Mouse (Mus musculus) retina, postnatal 1 day (tissue): Measurements from ENCODE around the gene Lrrc42.
A peak's percentile ranks its signal among the peaks of the same experiment; 100 is the strongest.

Experiments
- DNase-seq: peaks from one replicate; pipeline ENCODE4 v3.0.0-alpha.2; 2012

The Lrrc42 gene

DNA sequence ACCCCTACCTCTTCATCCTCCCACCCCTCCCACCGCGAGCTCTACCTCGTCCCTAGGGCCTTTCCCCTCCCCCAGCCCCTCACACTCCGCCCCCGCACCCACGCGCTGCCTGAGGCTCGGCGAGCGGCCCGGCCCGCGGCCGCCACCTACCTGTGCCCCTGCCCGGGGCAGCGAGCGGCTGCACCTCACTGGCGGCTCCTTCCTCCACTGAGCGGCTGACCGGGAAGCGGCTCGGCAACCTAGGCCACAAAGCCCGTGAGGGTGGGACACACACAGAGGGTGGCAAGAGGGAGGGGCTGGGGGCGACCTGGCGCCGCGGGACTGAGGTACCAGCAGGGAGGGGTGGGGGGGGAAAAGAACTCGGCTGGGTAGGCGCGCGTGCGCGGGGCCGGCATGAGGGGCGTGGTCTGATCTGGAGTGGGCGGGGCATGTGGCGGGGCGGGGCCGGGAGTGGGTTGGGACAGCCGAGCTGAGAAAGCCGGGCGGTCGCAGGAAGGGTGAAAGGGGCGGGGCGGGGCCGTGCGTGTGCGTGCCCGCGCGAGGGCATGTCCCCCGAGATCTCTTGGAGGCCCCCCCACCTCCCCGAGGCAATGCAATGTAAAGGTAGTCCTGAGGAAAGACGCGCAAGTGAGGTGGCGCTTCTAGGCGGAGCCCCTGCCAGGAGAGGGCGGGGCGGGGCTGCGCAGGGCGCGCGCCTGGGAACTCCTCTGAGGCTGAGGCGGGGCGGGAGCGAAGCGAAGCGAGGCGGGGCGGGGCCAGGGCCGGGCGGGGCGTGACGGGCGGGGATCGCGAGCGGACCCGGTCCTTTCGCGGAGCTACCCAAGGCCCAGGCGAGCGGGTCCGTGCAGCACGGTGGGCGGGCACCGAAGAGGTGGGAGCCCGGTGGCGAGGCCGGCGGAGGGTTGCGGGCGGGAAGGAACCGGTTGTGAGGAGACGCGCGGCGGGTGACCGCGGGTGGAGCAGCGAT lies at the start of gene Lrrc42, which contains the start of gene Hspb11:
Gene Lrrc42 (minus strand): TSS at position 408 of the 967 bp plus-strand sequence.
Gene Hspb11 (plus strand): TSS at position 469 of the 967 bp plus-strand sequence.
- DNase-seq: peak; percentile 98

DNA sequence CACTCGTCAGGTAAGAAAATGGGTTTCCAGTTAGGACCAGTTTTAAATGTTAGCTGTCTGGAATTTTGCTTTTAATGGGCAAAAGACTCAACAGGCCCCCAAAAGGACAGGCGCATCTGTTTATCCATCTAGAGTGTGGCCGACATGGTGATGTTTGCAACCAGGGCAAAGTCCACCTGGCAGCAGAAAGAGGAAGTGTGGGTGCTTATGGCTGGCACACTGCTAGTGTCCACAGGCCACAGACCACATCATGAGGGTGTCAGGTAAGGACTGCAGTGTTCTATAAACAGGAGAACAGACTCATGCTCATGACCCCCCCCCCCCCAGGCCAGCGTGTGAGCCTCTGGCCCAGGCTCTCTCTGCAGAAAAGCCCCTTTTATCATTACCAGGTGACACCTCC lies 49.5 kb upstream of the Lrrc42 start:
- DNase-seq: no peak

DNA sequence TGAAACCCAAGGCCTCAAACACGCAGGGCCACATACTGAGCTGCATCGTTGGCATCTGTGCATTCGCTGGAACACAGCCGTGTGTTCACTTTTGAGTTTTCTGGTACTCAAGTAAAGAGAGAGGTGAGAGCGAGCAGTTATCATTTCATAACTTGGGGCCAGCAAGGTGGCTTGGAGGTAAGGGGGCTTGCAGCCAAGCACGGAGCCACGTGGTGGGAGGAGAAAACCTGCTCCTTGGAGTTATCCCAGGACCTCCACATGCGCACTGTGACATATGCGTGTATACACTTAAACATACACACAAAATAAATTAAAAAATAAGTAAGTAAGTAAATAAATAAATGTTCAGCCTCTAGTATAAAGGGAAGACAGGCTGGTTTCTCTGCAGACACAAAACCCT lies 48.9 kb upstream of the Lrrc42 start:
- DNase-seq: no peak

DNA sequence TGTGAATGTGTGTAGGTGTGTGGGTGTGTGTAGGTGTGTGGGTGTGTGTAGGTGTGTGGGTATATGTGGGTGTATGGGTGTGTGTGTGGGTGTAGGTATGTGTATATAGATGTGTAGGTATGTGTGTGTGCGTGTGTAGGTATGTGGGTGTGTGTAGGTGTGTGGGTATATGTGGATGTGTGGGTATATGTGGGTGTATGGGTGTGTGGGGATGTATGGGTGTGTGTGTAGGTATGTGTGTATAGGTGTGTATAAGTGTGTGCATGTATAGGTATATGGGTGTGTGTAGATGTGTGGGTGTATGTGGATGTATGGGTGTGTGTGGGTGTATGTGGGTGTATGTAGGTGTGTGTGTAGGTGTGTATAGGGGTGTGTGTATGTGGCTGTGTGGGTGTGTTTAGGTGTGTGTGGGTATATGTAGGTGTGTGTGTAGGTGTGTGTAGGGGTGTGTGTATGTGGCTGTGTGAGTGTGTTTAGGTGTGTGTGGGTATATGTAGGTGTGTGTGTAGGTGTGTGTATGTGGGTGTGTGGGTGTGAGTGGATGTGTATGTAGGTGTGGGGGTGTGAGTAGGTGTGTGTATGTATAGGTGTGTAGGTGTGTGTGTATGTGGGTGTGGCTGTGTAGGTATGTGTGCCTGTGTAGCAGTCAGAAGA lies 47.7 kb upstream of the Lrrc42 start:
- DNase-seq: no peak

DNA sequence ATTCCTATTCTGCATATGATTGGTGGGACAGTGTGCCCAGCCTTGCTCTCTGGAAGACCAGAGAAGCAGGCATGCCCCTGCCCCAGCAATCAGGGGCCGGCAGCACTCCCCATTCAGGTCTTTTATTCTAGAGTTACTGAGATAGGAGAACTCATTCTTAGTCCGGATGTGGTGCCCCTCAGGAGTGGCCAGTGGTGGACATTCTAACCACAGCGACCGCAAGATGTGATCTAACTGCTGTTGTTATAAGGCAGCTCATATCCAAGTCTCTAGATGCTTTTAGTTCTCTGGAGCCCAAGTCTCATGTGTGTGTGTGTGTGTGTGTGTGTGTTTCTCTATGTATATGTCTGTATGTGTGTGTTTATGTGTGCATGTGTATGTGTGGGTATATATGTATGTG lies 47.0 kb upstream of the Lrrc42 start:
- DNase-seq: no peak

DNA sequence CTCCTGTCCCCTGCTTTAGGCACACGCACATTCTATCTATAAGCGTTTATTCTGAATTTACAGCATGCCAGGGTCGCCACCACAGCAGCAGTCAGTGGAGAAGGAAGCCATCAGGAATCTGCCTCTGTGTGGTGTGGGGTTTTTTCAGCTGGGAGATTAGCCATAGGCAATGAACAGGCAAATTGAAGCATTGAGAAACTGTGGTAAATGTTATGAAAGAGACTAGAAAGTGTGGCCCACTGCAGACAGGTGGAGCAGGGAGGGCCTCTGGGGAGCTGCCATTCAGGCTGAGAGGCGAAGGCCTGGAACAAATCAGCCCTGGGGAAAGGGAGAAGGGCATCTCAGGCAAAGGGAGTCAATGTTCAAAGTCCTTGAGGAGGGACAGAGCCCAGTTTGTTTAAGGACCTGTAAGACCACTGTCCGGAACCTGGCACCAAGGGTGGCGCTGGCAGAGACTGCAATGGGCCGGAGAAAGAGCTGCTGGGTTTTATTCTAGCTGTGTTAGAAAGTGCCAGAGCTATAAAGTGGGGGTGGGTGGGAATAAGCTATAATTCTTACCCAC lies 46.5 kb upstream of the Lrrc42 start:
- no peak for DNase-seq

DNA sequence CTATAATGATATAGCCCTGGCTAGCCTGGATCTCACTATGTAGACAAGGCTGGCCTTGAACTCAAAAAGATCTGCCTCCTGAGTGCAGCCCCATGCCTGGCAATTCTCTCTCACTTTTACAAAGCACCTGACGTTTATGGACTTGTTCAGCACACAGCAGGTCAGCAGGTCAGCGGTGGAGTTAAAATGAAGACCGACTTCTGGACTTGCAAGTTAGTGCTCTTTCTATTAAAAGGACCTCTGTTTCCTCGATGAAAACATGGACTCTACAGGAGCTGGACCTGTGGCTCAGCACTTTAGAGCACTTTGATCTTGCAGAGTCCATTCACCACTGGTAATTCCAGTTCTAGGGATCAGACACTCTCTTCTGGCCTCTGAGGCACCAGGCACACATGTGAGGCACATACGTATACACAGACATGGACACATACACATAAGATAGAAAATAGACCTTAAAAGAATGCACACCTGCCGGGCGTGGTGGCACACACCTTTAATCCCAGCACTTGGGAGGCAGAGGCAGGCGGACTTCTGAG lies 44.8 kb upstream of the Lrrc42 start:
- DNase-seq: no peak

DNA sequence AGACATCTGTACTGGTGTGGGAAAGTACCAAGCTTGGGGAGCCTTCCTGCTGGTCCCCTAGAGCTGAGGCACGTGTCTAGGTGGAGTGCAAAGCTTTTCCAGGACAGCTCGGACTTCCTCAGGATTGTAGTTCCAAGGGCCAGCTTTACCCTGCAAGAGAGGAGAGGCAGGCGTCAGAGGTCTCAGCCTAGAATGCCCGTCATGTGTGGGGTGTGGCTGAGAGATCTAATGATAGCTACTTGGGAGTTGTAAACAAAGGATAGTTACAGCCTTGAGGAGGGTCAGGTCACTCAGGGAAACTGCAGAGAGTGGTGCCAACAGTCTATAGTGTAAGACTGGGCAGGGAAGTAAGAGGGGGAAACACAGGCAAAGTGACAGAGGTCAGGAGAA lies 38.9 kb upstream of the Lrrc42 start:
- no peak for DNase-seq

DNA sequence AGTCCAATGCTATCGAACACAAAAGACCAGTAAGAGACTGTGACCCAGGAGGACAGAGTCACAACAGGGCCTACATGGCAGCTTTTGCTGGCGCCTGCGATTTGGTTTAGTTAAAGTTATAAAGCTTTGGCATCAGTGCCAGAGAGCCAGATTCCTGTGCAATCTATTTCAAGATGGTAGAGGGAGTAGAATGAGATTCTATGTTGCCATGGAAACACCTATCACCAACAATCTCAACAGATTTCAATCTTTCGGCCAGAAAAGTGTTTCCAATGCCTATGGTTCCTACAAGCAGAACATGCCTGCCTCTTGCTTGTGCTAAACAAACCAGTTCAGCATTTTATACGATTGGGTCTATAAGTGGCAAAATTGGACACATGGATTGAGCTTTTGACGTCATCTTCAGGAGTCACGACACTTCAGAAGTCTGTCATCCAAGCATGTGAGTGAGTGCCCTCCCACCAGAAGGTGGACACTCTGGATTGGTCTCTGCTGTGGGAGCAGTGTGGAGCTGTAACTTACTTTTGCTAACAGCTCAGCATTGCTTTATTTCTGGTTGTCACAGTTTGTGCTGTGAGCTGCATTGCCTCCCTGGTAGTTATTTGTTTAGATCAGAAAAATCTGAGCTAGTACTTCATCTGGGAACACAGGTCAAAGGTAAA lies 38.4 kb upstream of the Lrrc42 start:
- no peak for DNase-seq

DNA sequence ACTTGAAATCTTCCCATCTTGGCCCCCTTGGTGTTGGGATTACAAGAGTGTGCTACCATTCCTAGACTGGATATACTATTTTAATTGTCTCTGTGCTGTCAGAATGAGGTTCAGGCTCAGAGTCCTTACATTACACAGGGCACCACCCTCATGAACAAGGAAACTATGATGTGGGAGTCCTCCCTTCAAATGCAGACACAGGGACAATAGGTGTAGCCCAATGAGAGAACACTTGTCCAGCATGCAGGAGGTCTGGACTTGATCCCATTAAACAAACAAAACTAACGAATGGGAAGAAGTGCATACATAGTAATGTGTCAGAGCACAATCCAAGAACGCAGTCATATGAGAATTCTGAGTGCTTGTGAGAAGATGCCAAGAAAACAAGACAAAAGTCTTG lies 34.2 kb upstream of the Lrrc42 start:
- no peak for DNase-seq

DNA sequence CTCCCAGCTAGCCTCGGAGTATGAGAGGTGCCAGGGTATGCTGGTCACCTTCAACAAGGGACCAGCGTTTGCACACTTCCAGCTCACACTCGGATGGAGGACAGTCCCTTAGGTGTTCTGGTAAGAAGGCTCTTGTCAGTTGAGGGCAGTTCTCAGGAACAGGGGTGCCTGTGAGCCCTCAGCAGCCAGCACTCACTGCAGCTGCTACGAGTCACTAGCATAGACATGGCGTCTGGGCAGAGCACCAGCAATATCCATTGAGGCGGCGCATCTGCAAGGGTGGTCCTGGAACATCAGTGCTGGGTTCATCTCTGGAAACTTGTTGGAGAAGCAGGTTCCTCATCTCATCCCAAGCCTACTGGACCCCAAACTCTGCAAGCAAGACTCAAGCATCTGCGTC lies 33.1 kb upstream of the Lrrc42 start:
- no peak for DNase-seq

DNA sequence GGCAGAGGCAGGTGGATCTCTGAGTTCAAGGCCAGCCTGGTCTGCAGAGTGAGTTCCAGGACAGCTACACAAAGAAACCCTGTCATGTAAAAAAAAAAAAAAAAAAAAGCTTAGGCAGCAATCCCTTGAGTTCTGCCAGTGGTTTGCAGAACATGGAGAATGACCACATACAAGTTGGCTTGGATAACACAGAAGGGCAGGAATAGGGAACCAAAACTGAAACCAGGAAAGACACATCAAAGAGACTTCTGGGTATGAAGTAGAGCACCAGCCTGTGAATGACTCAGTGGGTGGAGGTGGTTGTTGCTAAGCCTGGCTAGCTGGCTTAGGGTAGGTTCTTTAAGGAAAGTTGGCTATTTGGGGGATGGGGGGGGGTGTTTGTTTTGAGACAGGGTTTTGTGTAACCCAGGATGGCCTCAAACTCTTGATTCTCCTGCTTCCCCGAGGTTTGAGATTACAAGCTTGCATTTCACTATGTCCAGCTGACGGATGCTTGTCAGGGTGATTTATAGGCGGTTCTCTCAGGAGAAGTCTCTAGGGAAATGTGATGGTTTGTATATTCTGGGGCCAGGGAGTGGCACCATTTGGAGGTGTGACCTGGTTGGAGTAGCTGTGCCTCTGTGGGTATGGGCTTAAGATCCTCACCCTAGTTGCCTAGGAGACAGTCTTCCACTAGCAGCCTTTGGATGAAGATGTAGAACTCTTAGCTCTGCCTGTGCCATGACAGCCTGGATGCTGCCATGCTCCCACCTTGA lies 32.3 kb upstream of the Lrrc42 start:
- no peak for DNase-seq

DNA sequence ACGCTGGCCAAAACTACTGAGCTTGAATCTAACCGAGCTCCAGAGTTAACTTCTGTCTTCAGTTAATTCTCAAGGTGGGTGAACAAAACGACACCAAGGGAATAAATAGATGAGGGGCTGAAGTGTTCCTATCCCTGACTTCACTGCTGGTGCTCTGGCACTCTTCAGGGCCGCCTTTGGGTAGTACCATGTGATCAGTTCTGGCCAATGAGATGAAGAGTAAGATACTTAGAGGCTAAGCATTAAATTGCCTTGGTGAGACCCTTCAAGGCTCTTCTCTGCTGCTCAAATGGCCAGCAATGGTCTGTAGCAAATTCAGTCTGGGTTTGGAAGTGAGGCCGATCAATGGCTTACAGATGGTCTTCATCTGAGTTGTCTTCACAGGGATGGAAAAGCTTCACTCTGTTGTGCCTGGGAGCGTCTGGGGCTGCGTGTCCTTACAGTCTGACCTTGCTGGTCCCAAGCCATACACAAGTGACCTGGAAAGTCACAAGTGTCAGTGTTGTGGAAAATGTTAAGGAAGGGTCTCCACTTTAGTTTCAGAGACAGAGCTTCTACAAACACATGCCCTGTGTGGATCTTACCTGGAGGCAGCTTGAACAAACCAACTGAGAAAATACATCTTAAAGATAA lies 27.6 kb upstream of the Lrrc42 start:
- DNase-seq: no peak

DNA sequence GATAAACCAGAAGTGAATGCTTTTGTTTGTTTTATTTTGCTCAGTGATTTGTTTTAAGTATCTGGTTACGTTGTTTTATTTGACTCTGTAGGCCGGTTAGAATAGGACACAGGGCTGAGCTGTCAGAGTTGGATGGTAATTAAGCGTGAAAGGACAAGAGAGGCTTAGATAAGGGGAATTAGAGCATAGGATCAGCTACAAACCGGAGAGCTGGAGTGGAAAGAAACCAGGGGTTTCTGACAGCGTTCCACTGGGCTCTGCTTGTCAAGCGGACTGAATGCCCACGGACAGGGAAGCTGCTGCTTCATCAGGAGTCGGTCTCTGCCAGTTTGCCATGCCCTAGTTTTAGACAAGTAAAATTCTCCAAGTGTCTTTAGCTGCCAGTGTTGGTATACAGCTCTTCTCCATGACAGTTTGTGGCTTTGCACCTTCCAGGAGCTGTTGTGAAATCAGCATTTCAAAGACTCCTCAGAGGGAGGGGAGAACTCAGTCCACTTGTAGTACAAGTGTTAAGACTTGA lies 24.9 kb upstream of the Lrrc42 start:
- peak; percentile 98 for DNase-seq

DNA sequence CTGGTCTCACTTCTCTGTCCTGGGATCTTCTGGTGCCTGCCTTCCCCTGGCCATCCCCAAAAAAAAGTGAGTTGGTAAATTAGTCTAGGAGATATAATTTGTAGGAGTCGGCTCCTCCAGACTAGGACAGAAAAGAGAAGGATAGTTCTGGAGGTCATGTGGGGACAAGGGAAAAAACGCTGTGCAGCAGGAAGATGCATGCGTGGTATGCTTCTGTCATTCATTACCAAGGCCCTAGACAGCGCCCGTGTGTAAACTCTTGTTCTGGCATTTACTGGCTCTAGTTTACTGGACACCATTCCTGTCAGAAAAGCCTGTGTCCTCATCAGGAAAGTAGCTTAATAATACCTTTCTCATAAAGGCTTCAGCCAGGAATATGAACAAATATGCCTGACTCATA lies 21.2 kb upstream of the Lrrc42 start:
- no peak for DNase-seq

DNA sequence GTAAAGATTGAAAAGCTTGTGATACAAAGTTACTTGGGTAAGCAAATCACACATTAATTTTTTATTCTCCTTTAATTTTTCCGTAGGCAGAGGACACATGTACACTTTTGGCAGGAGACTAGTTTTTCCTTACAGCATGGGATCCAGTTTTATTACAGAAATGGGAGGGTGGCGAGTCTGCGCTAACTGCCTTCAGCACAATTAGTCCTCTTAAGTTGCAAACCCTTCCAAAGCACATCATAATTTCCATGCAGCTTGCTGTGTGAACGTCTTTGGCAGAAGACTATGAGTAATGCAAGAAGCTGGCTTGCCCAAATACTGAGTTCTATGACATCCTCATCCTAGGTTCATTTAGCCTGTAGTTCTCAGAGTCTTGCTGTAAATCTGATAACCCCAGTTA lies 20.4 kb upstream of the Lrrc42 start:
- no peak for DNase-seq

DNA sequence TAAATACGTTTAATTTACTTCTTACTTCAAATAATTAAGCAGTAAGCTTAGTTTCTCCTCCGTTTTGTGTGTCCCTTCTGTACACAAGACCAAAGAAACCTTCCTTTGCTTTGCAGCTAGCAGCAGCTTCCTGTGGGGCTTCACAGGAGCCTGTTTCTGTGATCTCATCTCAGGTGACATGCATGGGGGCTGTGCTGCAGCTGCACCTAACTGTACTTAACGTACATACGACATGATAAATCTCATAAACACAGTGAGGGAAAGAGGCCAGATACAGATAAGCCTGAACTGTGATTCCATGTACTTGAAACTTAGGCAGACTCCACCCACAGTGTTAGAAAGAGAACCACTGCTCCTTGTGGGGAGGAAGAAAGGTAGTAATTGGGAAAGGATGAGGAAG lies 6.7 kb upstream of the Lrrc42 start:
- DNase-seq: no peak

DNA sequence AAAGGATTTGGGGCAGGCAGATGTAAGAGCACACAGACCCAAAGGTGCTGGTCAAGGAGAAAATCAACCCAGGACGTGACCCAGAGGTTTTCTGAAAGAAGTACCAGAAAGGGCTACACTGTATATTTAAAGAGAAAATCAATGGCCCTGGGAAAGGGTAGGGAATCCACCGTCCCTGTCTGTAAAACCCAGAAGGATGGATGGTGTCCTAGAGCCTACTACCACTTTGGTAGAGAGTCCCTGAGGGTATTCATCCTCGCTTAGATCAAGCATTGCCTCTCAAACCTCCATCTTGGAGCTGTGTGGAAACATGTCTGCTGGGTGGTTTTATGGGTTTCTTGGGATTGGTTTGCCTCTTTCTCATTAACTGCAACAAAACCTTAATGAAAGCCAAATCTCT lies 1.1 kb upstream of the Lrrc42 start:
- DNase-seq: peak; percentile 39

DNA sequence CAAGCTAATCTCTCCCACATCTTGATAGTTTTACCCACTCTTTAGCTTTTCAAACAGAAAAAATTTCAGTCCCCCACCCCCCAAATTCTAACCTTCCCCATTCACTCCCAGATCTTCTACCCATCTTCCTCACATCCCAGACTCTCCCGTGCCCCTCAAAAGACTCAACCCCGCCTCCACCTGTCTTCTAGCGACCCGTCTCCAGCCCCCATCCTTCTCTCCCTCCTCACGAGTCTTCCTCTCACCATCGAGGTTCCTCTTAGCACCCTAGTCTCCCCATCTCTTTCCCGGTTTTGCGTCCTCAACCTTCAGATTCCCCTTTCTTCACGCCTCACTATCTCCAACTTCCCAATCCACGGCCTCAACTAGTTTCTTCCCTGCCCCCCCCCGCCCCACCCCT lies 810 bp downstream of the Lrrc42 start:
- DNase-seq: no peak

DNA sequence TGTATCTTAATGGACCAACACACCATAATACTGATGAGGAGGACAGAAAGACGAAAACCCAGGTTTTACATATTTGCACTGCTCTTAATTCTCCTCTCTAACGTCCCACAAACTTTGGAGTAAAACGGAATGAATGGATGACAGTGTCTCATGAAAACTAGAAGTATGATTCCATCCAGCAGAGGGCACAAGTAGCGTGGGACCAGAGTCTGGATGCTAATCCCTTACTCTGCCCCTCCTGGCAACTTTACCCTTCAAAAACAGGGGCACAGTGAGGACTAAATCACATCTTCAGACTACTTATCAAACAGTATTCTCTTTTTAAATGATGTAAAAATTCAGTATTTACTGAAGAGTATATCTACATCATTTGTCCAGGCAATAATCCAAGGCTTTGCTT lies 2.8 kb downstream of the Lrrc42 start:
- peak; percentile 82 for DNase-seq

DNA sequence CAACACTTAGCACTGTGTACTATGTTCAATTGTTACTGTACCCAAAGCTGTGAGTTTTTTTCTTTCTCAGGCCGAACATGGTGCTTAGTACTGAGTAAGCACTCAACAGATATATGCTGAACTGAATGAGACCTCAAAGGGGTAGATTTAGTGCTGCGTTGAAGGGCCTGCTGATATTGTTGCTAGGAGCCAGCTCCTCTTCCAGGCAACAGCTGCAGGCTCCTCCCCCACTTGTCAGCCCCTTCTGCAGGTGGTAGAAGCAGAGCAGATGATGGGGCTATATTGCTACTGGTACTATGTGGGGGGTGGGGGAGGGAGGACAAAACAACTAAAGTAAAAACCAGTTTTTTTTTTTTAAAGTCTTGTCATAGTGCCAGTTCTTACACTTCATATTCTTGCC lies 3.9 kb downstream of the Lrrc42 start:
- DNase-seq: no peak

DNA sequence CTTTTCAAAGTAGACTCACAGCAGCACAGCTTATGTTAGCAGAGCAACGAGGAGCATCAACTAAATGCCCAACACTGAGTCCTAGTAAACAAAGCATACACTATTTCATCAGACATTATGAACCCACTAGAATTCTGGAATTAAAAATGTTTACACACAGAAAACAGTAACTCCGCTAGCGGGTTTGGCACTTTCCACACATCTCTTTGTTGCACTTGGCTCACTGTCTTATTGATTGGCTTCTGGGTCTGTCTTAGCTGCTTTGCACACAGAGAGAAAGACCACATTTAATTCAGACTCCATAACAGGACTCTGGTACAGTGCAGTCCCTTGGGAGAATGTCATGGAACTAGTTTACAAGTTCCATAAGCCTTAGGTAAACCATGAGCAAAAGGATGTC lies 5.3 kb downstream of the Lrrc42 start:
- DNase-seq: no peak
